Mouse (Mus musculus): ENCODE results near the gene Wdr78. TPM values are rescaled to one million over a fixed set of nuclear protein-coding genes. Genes with fewer than 3 reads are reported as not detected.

Wdr78 gene
- polyA plus RNA-seq, 2 experiments: 0.33 to 0.61 TPM

DNA sequence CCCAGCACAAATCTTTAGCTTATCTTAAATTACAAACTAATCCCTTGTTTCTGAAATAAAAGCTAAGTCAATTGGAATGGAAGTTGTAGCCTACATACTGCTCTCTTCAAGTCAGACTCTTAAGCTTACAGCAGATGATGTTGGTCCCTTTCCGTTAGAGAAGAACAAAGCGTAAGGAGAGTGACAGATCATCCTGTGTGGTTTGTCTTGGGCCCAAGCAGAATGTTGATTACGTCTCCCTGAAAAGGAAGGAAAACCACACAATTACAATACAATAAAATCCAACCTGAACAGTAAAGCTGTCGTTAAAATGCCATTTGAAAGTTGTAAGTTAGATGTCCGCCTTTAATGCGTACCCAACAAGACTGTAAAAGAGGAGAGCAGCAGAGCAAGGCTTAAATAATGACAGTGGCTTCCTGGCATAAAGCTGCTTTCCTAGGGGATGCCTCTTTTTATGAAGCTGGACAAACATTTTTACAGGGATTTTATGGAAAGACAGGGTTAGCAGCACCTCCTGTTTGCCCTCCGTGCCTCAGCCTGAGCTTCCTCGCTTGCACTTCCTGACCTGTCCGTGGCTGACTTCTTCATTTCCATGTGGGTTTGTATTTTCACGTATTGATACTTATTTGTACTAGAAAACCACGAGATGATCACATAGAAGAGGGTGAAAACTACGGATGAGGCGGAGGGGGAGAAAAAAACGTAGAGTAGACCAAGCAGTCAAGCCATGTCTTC, 75.1 kb downstream of the Wdr78 start:
- H3K36me3 ChIP-seq (replicated peaks; ENCODE audit: control insufficient read depth, insufficient read depth, low read depth): no peaks in the 10 kb centered on the region
- H3K4me3 ChIP-seq (ENCODE audit: insufficient read depth in 1 of 2, low read depth in 2 of 2, low read length in 2 of 2): no peak overlapping the region
- no peak overlapping the region for H3K9ac ChIP-seq (replicated peaks)
- no peaks in the 10 kb centered on the region for H3K4me1 ChIP-seq (replicated peaks; ENCODE audit: control insufficient read depth in 2 of 2, insufficient read depth in 2 of 2, low read length in 1 of 2)
- no peak for DNase-seq (ENCODE audit: low read depth in 3 of 3, low spot score in 3 of 3)
- no peak for TF ChIP-seq EP300 (IDR thresholded peaks at IDR 0.05; ENCODE audit: low read depth)
- TF ChIP-seq CTCF (IDR thresholded peaks at IDR 0.05; ENCODE audit: low read depth): no peak
- no peaks in the 10 kb centered on the region for H3K27me3 ChIP-seq (ENCODE audit: control insufficient read depth, insufficient read depth, low read length)
- H3K27ac ChIP-seq: no peak overlapping the region
- no peak for ATAC-seq (ENCODE audit: insufficient read depth)
- no peaks in the 10 kb centered on the region for H3K9me3 ChIP-seq (ENCODE audit: control insufficient read depth, low read length)
- H3K4me2 ChIP-seq (ENCODE audit: low read depth): no peak overlapping the region
- 24% methylated on average over 14 of the region's 14 CpGs for WGBS (ENCODE audit: insufficient replicate concordance)

DNA sequence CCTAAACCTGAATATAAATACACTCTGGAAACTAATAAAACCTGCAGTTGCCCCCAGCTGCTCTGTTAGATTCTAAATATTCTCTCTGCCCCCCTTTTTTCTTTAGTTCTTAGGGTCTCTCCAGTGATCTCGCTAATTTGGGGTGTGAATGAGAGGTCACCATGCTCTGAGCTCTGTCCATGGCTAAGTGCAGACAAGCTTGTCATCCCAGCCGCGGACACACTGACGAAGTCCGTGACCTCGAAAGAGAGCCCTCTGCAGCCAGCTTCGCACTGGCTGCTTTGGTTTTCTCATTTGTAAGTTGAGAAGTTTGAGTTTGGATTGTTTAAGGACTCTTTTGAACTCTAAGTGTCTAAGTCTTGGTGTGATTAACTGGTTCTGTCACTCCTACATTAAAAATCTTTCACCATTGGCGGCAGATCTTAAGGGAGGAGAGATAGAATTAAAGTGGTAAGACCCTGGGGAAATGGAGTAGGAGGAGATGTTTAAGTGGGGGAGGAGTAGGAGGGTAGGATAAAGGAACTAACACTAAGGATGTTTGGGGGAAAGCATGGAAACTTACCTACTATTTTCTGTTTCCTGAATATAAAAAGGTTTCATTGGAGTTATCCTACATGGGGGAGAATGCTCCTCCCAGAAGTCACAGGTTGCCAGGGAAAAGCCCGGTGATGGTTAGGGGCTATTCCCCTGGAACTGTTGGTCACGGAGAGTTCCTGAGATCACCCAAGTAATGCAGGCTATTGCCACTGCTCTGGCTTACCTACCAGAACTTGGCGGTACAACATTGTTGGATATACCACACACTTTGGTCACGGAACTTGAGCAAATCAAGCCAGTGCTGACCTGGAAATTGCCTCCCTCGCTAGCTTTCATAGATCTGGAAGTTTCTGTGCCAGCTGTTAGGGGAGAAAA, 85.9 kb downstream of the Wdr78 start:
- Histone ChIP-seq H3K27ac (no peak overlapping the region), H3K4me2 (ENCODE audit: low read depth) (no peak overlapping the region), H3K4me1 (replicated peaks; ENCODE audit: control insufficient read depth in 2 of 2, insufficient read depth in 2 of 2, low read length in 1 of 2) (no peaks in the 10 kb centered on the region), H3K36me3 (replicated peaks; ENCODE audit: control insufficient read depth, insufficient read depth, low read depth) (no peaks in the 10 kb centered on the region), H3K9ac (replicated peaks) (no peak overlapping the region), H3K27me3 (ENCODE audit: control insufficient read depth, insufficient read depth, low read length) (no peaks in the 10 kb centered on the region), H3K9me3 (ENCODE audit: control insufficient read depth, low read length) (no peaks in the 10 kb centered on the region), H3K4me3 (ENCODE audit: insufficient read depth in 1 of 2, low read depth in 2 of 2, low read length in 2 of 2) (no peak overlapping the region)
- ATAC-seq (ENCODE audit: insufficient read depth) (no peak), DNase-seq (ENCODE audit: low read depth in 3 of 3, low spot score in 3 of 3) (no peak)
- TF ChIP-seq EP300 (IDR thresholded peaks at IDR 0.05; ENCODE audit: low read depth): no peak
- TF ChIP-seq CTCF (IDR thresholded peaks at IDR 0.05; ENCODE audit: low read depth): no peak
- 70% methylated on average over 13 of the region's 13 CpGs for WGBS (ENCODE audit: insufficient replicate concordance)

DNA sequence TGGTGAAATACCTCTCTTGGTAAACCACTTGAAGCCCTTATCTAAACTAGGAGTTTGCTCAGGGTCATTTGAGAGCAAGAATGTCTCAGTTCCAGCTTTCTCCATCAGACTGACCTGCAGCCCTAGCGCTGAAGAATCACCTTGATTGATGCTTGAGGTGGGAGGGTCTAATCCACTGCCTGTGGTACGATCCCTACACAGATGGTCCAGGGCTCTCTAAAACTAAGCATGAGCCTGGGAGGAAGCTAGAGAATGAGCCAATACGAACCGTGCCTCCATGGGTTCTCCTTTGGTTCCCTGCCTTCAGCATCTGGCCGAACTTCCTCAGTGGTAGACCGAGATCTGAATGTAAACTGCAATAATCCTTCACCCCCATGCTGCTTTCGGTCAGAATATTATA, 86.6 kb downstream of the Wdr78 start:
- H3K27me3 ChIP-seq (ENCODE audit: control insufficient read depth, insufficient read depth, low read length): no peaks in the 10 kb centered on the region
- no peak for DNase-seq (ENCODE audit: low read depth in 3 of 3, low spot score in 3 of 3)
- no peak for ATAC-seq (ENCODE audit: insufficient read depth)
- H3K27ac ChIP-seq: no peak overlapping the region
- no peaks in the 10 kb centered on the region for H3K9me3 ChIP-seq (ENCODE audit: control insufficient read depth, low read length)
- 60% methylated on average over 7 of the region's 7 CpGs for WGBS (ENCODE audit: insufficient replicate concordance)
- no peaks in the 10 kb centered on the region for H3K36me3 ChIP-seq (replicated peaks; ENCODE audit: control insufficient read depth, insufficient read depth, low read depth)
- H3K4me3 ChIP-seq (ENCODE audit: insufficient read depth in 1 of 2, low read depth in 2 of 2, low read length in 2 of 2): no peak overlapping the region
- no peak overlapping the region for H3K9ac ChIP-seq (replicated peaks)
- H3K4me2 ChIP-seq (ENCODE audit: low read depth): no peak overlapping the region
- no peak for TF ChIP-seq EP300 (IDR thresholded peaks at IDR 0.05; ENCODE audit: low read depth)
- TF ChIP-seq CTCF (IDR thresholded peaks at IDR 0.05; ENCODE audit: low read depth): no peak
- no peaks in the 10 kb centered on the region for H3K4me1 ChIP-seq (replicated peaks; ENCODE audit: control insufficient read depth in 2 of 2, insufficient read depth in 2 of 2, low read length in 1 of 2)

DNA sequence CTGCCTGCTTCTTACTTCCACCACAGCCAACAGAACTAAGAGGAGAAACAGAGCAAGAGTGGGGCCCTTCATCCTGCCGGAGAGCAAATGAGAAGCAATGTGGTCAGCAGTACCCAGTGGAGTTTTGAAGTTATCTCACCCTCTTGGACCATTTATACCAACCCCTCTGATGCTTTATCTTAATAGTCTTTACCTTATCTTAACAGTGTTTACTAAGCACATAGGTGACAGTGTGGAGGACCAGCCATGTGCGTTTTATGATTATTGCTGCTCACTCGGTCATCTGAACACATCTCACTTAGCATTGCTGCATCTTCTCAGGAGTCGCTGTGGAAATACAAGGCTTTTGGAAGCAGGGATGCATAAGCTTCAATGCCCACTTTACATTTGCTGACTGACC, 87.7 kb downstream of the Wdr78 start, which contains the start of gene Insl5:
Insl5 (minus strand) TSS at position 222 of the 400 bp plus-strand sequence.
- ATAC-seq (ENCODE audit: insufficient read depth): no peak
- 55% methylated on average over 4 of the region's 4 CpGs for WGBS (ENCODE audit: insufficient replicate concordance)

DNA sequence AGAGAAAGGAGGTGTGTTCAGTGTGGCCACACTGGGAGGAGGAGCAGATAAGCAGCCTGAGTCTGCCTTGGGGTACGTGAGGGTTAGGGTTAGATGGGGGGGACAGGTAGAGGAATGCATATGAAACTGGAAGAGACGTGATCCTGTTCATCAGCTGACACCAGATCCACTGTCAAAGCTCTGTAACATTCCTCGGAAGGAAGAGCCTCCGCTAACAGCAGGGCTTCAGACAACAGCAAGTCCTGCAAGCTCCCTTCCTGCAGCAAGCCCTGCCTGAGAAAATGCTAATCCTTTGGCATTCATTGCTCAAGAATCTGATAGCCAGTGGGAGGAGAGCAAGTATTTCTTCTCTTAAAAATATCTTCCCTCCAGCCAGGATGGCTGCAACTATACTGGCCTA, 100.9 kb downstream of the Wdr78 start:
- 32% methylated on average over 4 of the region's 4 CpGs for WGBS (ENCODE audit: insufficient replicate concordance)
- DNase-seq (ENCODE audit: low read depth in 3 of 3, low spot score in 3 of 3) (no peak), ATAC-seq (ENCODE audit: insufficient read depth) (no peak)
- no peak overlapping the region for H3K9ac ChIP-seq (replicated peaks)
- H3K9me3 ChIP-seq (ENCODE audit: control insufficient read depth, low read length): no peaks in the 10 kb centered on the region
- H3K4me2 ChIP-seq (ENCODE audit: low read depth): no peak overlapping the region
- H3K36me3 ChIP-seq (replicated peaks; ENCODE audit: control insufficient read depth, insufficient read depth, low read depth): no peaks in the 10 kb centered on the region
- no peaks in the 10 kb centered on the region for H3K4me1 ChIP-seq (replicated peaks; ENCODE audit: control insufficient read depth in 2 of 2, insufficient read depth in 2 of 2, low read length in 1 of 2)
- TF ChIP-seq EP300 (IDR thresholded peaks at IDR 0.05; ENCODE audit: low read depth) (no peak), CTCF (IDR thresholded peaks at IDR 0.05; ENCODE audit: low read depth) (no peak)
- no peak overlapping the region for H3K4me3 ChIP-seq (ENCODE audit: insufficient read depth in 1 of 2, low read depth in 2 of 2, low read length in 2 of 2)
- no peaks in the 10 kb centered on the region for H3K27me3 ChIP-seq (ENCODE audit: control insufficient read depth, insufficient read depth, low read length)
- H3K27ac ChIP-seq: no peak overlapping the region

More for the DNA sequence above, 87.7 kb downstream of the Wdr78 start, which contains the start of gene Insl5:
- no peaks in the 10 kb centered on the region for H3K36me3 ChIP-seq (replicated peaks; ENCODE audit: control insufficient read depth, insufficient read depth, low read depth)
- no peak for DNase-seq (ENCODE audit: low read depth in 3 of 3, low spot score in 3 of 3)
- TF ChIP-seq EP300 (IDR thresholded peaks at IDR 0.05; ENCODE audit: low read depth) (no peak), CTCF (IDR thresholded peaks at IDR 0.05; ENCODE audit: low read depth) (no peak)
- H3K9ac ChIP-seq (replicated peaks): no peak within 1 kb of the TSS
- no peak within 1 kb of the TSS for H3K4me2 ChIP-seq (ENCODE audit: low read depth)
- no peaks in the 10 kb centered on the region for H3K27me3 ChIP-seq (ENCODE audit: control insufficient read depth, insufficient read depth, low read length)
- H3K4me3 ChIP-seq (ENCODE audit: insufficient read depth in 1 of 2, low read depth in 2 of 2, low read length in 2 of 2): no peak within 1 kb of the TSS
- H3K9me3 ChIP-seq (ENCODE audit: control insufficient read depth, low read length): no peaks in the 10 kb centered on the region
- H3K4me1 ChIP-seq (replicated peaks; ENCODE audit: control insufficient read depth in 2 of 2, insufficient read depth in 2 of 2, low read length in 1 of 2): no peaks in the 10 kb centered on the region
- H3K27ac ChIP-seq: no peak within 1 kb of the TSS

Data from liver, embryonic 14.5 days (tissue).